Mouse (Mus musculus): ENCODE data around the gene Slc9a2. TPM values are rescaled to one million over a fixed set of nuclear protein-coding genes. Genes with fewer than 3 reads are reported as not detected.
"Not testable (repeated sequence)": the region's sequence is repeated elsewhere in the genome, so short reads cannot be mapped to it uniquely, and the experiment has no call there.

Slc9a2 gene
- polyA plus RNA-seq, 2 experiments from 2014 or later = not detected

DNA sequence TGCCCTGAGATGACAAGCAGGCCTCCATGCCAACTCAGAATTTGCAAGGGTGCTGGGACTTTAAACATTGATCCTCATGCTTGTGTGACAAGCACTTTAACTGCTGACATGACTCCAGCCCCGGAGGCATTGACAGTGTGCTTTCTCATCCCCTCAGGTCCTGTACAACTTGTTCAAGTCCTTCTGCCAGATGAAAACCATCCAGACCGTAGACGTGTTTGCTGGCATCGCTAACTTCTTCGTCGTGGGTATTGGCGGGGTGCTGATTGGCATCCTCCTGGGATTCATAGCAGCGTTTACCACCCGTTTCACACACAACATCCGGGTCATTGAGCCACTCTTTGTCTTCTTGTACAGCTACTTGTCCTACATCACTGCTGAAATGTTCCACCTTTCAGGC is 45.7 kb downstream of the Slc9a2 start:
- ATAC-seq = no peak

- ATAC-seq = no peak
These were observed 47.0 kb downstream of the Slc9a2 start for GRCm38 (mm10) chr1:40727404-40727803.

- ATAC-seq = no peak
These were observed 48.3 kb downstream of the Slc9a2 start for GRCm38 (mm10) chr1:40728636-40729035.

DNA sequence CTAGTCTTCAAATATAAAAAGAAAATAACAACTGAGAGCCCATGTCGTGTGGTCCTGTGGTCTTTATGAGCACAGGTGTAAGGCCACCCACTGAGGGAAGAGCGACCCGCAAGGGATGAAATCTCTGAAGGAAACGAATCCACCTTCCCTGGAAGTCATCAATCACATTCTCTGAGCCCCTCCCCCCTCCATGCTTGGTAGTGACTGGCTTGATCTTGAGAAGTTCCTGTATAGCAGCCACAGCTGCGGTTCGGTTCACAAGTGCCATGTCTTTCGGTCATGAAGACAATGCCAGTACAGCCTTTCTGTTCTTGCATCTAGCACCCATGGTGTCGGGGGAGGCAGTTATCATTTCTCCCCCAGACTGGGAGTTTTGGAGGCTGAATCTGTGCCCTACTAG is 57.3 kb downstream of the Slc9a2 start:
- ATAC-seq = no peak

DNA sequence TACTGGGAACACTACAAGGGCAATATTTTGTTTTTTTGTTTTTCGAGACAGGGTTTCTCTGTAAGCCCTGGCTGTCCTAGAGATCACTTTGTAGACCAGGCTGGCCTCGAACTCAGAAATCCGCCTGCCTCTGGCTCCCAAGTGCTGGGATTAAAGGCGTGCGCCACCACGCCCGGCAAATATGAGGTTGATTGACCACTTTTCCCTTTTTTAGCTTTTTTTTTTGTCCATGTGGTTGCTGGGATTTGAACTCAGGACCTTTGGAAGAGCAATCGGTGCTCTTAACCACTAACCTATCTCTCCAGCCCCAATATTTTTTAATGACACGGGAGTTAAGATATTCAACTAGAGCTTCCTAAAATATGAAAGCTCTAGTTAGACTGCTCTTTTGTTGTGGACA is 57.9 kb downstream of the Slc9a2 start:
- ATAC-seq = not testable (repeated sequence)

- no peak for ATAC-seq
These were observed 60.4 kb downstream of the Slc9a2 start for GRCm38 (mm10) chr1:40740739-40741138.

- no peak for ATAC-seq
These were observed 65.7 kb downstream of the Slc9a2 start for GRCm38 (mm10) chr1:40746089-40746488.

GRCm38 (mm10) chr1:40759751-40760445 is 79.5 kb downstream of the Slc9a2 start:
- no peak for ATAC-seq

DNA sequence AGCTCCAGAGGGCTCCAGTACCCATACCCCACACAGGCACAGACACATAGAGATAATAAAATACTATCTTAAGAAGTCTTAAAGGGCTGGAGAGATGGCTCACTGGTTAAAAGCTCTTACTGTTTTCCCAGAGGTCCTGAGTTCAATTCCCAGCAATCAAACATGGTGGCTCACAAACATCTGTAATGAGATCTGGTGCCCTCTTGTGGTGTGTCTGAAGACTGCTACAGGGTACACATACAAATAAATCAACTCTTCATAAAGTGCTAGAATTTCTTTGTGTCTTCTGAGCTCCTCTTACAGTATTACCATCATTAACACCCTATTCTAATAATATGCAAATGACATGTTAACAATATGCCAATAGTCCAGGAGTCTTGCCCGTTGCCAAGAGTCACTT is 83.7 kb downstream of the Slc9a2 start:
- no peak for ATAC-seq

DNA sequence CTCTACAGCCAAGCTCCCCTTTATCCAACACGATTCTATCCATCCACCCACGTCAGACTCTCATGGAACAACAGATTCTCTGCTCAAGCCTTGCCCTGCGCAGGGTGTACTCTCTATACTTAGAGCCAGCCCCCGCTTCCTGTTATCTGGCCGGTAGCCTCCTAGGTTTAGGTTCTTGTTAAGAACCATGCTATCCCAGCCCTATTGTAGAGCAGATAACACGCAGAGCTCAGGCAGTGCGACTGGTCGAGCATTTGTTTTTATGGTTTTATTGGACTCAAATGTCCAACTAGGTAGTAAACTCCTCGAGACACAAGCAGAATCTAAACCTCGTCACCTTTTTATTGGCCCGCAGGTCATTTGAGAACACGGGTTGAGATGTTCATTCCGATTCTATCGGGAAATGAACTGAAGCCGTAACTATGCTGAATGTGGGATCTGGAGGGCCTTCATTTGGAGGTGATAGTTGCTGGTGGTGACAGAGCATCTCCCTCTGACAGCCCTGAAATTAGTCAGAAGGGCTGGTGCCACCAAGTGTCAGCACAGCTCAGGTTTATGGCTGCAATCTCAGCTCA is 84.4 kb downstream of the Slc9a2 start:
- ATAC-seq = no peak

GRCm38 (mm10) chr1:40765521-40765920 is 85.1 kb downstream of the Slc9a2 start:
- no peak for ATAC-seq

DNA sequence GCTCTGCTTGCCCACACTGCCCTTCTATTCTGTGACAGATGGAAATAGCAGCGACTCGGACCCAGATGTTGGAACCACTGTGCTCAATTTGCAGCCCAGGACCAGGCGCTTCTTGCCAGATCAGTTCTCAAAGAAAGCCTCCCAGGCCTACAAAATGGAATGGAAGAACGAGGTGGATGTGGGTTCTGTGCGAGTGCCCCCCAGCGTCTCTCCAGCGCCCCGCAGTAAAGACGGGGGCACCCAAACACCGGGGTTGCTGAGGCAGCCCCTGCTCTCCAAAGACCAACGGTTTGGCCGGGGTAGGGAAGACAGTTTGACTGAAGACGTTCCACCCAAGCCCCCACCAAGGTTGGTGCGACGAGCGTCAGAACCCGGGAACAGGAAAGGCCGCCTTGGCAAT is 87.2 kb downstream of the Slc9a2 start:
- ATAC-seq = no peak

GRCm38 (mm10) chr1:40768606-40769005 is 88.2 kb downstream of the Slc9a2 start:
- ATAC-seq = no peak

- no peak for ATAC-seq
These were observed 89.0 kb downstream of the Slc9a2 start for GRCm38 (mm10) chr1:40769331-40769894.

DNA sequence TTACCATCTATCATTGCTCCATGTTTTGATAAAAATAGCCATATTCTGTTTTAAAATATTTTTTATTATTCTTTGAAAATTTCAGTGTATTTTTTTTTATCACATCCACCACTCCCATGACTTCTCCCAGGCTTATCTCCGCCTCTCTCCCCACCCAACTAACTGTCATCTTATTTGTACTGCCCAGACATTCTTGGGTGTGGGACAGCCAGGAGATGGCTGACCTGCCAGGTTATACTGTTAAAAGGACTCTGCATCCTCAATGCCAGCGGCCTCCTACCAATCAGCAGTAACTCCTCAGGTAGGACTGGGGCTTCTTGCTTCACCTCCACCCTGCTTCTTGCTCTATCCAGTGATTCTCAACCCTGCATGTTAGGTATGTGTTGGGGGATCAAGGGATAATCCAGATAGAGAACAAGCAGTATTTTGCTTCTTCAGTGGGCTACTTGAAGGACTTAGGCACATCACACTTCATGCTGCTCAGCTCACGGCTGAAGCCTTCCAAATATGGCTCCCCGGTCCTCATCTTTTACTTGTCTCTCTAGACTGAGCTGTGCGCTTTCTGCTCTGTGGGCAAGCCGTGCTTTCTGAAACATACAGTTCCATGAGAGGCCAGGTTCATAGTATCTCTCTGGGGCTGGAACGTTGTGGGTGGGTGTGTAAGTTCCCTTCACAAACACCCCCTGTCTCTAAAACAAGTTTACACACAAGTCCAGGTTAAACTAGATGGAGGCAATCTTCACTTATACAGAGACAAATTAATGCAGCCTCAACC is 91.0 kb downstream of the Slc9a2 start:
- no peak for ATAC-seq

- ATAC-seq = no peak
These were observed 92.9 kb downstream of the Slc9a2 start for GRCm38 (mm10) chr1:40773234-40773633.

DNA sequence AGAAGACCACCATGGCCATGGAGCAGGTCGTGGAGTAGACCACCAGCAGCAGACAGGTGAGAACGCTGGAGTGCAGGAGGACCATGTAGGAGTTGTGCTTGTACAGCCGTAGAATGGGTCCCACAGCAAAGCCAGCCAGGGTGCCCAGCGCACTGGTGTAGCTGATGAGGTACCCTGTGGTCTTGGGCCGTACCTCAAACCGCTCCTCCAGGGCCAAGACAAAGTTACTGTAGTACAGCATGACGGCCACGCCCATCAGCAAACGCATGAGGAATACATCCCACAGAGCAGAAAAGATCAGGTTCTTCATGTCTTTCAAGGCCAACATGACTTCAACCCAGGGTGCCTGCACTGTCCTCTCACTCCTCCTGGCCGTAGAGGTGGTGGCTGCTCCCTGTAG is 93.7 kb downstream of the Slc9a2 start:
- ATAC-seq = no peak

DNA sequence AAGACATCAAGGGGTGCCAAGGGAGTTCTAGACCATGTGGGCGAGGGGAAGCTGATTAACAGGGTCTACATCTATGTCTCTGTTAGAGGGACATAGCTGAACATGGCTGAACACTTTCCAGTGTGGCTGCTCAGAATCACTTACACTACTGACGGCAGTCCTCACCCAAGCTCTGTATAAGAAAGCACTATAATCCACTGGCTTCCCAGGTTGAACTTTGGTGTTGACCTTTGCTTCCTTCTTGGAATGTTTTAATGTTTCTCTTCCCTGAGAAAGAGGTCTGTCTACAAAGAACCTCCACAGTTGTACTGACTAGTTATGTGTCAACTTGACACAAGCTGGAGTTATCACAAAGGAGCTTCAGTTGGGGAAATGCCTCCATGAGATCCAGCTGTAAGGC is 95.7 kb downstream of the Slc9a2 start:
- ATAC-seq = no peak

- ATAC-seq = no peak
These were observed 96.4 kb downstream of the Slc9a2 start for GRCm38 (mm10) chr1:40776763-40777162.

GRCm38 (mm10) chr1:40783450-40783849 is 103.1 kb downstream of the Slc9a2 start:
- ATAC-seq = no peak

DNA sequence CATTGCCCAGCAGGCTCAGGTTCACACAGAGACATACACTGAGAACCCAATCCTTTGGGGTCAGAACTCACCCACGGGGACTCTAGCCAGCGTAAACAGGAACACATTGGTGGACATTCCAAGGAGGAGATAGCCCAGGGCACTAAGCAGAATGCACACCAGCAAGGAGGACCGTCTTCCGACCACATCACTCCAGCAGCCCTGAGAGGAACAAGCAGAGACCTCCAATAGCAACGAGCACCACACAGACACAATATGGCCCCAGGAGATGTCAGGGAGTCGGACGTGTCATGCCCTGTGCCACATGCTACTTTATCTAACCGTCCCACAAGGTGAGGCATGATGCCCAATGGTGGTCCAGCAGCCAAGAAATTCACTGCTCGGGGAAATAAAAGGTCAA is 103.9 kb downstream of the Slc9a2 start:
- no peak for ATAC-seq

- ATAC-seq = no peak
These were observed 105.6 kb downstream of the Slc9a2 start for GRCm38 (mm10) chr1:40785876-40786445.

- ATAC-seq = no peak
These were observed 108.6 kb downstream of the Slc9a2 start for GRCm38 (mm10) chr1:40788956-40789355.

All from CD4-positive, CD25-positive, alpha-beta regulatory T cell, adult 4 months (primary cell).